In the genomic region with DNA sequence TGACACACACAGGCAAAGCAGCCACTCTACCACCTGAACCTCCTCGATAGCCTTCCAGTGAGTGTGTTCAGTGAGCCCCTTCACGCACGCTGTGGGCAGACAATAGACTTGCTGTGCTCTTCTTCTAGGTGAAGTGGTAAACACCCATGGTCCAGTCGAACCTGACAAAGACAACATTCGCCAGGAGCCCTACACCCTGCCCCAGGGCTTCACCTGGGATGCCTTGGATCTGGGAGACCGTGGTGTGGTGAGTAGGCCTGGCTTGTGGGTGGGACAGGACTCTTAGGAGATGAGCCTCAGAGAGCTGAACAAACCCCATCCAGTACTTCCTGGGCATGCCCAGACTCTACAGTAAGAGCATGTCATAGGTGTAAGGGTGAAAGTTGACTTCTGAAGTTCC, we compare ENCODE assay signal across 15 mouse cellular contexts. TPM values are rescaled to one million over a fixed set of nuclear protein-coding genes. Genes with fewer than 3 reads are reported as not detected.
DNase-seq lines count a peak whose midpoint lies in the region; ATAC-seq and TF ChIP-seq lines count a peak whose summit lies in the region.
"Had no signal": no experiment of that assay in that cellular context is flagged by ENCODE, and none has a peak within 500 bp of the region (broad histone marks: within the 10 kb centered on the region; RNA-seq: fewer than 3 reads in every experiment).

No protein-coding gene starts in this region.

- 82% methylated on average over 6 of the region's 6 CpGs for WGBS in heart, embryonic 15.5 days
- 93% methylated on average over 6 of the region's 6 CpGs for WGBS in midbrain, embryonic 11.5 days

- peak overlapping the region; percentile 9; the same call in 1 of the 2 replicates for H3K9ac ChIP-seq in heart, embryonic 15.5 days
- no peak overlapping the region for H3K9ac ChIP-seq in ES-E14 (ENCODE audit: insufficient read depth, low read depth, low read length, poor library complexity, severe bottlenecking)
- no peak overlapping the region for H3K9ac ChIP-seq in midbrain, embryonic 11.5 days (ENCODE audit: low read length)
- H3K9ac ChIP-seq: hindbrain, embryonic 13.5 days; intestine, embryonic 15.5 days; midbrain, embryonic 15.5 days; stomach, embryonic 15.5 days had no signal

- peaks cover 26% of the 10 kb centered on the region for H3K4me1 ChIP-seq in heart, embryonic 15.5 days (replicated peaks)
- H3K4me1 ChIP-seq in ES-E14 (ENCODE audit: control insufficient read depth in 2 of 2, insufficient read depth in 2 of 2, low read length in 2 of 2, poor library complexity in 1 of 2) = no peaks in the 10 kb centered on the region; a peak in 1 of 4 replicates
- no peaks in the 10 kb centered on the region for H3K4me1 ChIP-seq in midbrain, embryonic 11.5 days (ENCODE audit: control insufficient read depth, insufficient read depth, low read length)
- H3K4me1 ChIP-seq: embryonic facial prominence, embryonic 13.5 days; hindbrain, embryonic 13.5 days; midbrain, embryonic 15.5 days; stomach, embryonic 15.5 days had no signal

- H3K4me2 ChIP-seq in heart, embryonic 15.5 days = no peak overlapping the region
- peak overlapping the region; percentile 67 for H3K4me2 ChIP-seq in myocyte (ENCODE audit: low read depth)
- no peak overlapping the region for H3K4me2 ChIP-seq in midbrain, embryonic 11.5 days
- H3K4me2 ChIP-seq: embryonic facial prominence, embryonic 13.5 days; hindbrain, embryonic 13.5 days; intestine, embryonic 15.5 days; midbrain, embryonic 15.5 days; stomach, embryonic 15.5 days had no signal

- TF ChIP-seq CTCF in gastrocnemius, adult 2 months (IDR thresholded peaks at IDR 0.05) = no peak

- H3K36me3 ChIP-seq in heart, embryonic 15.5 days = peaks cover 38% of the 10 kb centered on the region
- peaks cover 46% of the 10 kb centered on the region for H3K36me3 ChIP-seq in ES-E14 (ENCODE audit: control insufficient read depth, insufficient read depth, low read length, poor library complexity, severe bottlenecking)
- peaks cover 24% of the 10 kb centered on the region for H3K36me3 ChIP-seq in myocyte (ENCODE audit: control insufficient read depth, insufficient read depth)
- H3K36me3 ChIP-seq in midbrain, embryonic 11.5 days (ENCODE audit: control insufficient read depth, insufficient read depth, low read length) = peaks cover 11% of the 10 kb centered on the region

- H3K4me3 ChIP-seq in gastrocnemius, adult 2 months = peak overlapping the region; percentile 40
- no peak overlapping the region for H3K4me3 ChIP-seq in heart, embryonic 15.5 days
- H3K4me3 ChIP-seq in ES-E14 (ENCODE audit: insufficient read depth in 1 of 2, low read depth in 1 of 2, low read length in 2 of 2, poor library complexity in 1 of 2, severe bottlenecking in 1 of 2) (no peak overlapping the region), myocyte (no peak overlapping the region)
- H3K4me3 ChIP-seq in midbrain, embryonic 11.5 days (ENCODE audit: low read depth, low read length) = no peak overlapping the region
- H3K4me3 ChIP-seq: embryonic facial prominence, embryonic 13.5 days; hindbrain, embryonic 13.5 days; intestine, embryonic 15.5 days; midbrain, embryonic 15.5 days; stomach, embryonic 15.5 days had no signal

- no peaks in the 10 kb centered on the region for H3K27me3 ChIP-seq in heart, embryonic 15.5 days
- H3K27me3 ChIP-seq in myocyte (ENCODE audit: control insufficient read depth, insufficient read depth, insufficient read length) = no peaks in the 10 kb centered on the region
- H3K27me3 ChIP-seq in midbrain, embryonic 11.5 days (ENCODE audit: control insufficient read depth, insufficient read depth, low read length) = no peaks in the 10 kb centered on the region
- H3K27me3 ChIP-seq: embryonic facial prominence, embryonic 13.5 days; hindbrain, embryonic 13.5 days; intestine, embryonic 15.5 days; midbrain, embryonic 15.5 days; stomach, embryonic 15.5 days had no signal

- intact Hi-C loops in gastrocnemius, adult 2 months (cut with DNase I) = loop anchor here (5.0 kb wide), 1 partner anchor 150 kb away; the partner anchor contains the start of gene Gfap
- intact Hi-C loops in gastrocnemius, postnatal 14 days (cut with DNase I; ENCODE audit: low total_unique reads) = loop anchor here (10.0 kb wide), 1 partner anchor 147 kb away; the partner anchor contains the start of gene Gfap

- no peak overlapping the region for H3ac ChIP-seq in myocyte (ENCODE audit: control insufficient read depth, insufficient read length)

- ATAC-seq in heart, embryonic 15.5 days (replicated peaks; ENCODE audit: insufficient number of reproducible peaks, insufficient read depth, low FRiP score, low read depth) = no peak
- no peak for ATAC-seq in midbrain, embryonic 11.5 days (ENCODE audit: low FRiP score)
- ATAC-seq: midbrain, embryonic 15.5 days had no signal

- DNase-seq in gastrocnemius, adult 2 months = peak; percentile 20
- DNase-seq in gastrocnemius, postnatal 14 days = no peak
- DNase-seq in heart, adult 9 months (ENCODE audit: low spot score in 2 of 2) = no peak
- no peak for DNase-seq in ES-E14 (ENCODE audit: low read depth, low spot score)
- no peak for DNase-seq in midbrain, embryonic 11.5 days (ENCODE audit: low spot score, missing footprints)
- no peak for DNase-seq in kidney, postnatal 36 days
- DNase-seq: left cerebral cortex, postnatal 4 days; spleen, adult 18-20 months had no signal

- H3K79me2 ChIP-seq in myocyte (ENCODE audit: control insufficient read depth, insufficient read depth) = peaks cover 10% of the 10 kb centered on the region

- no peaks in the 10 kb centered on the region for H3K9me3 ChIP-seq in heart, embryonic 15.5 days (replicated peaks)
- no peaks in the 10 kb centered on the region for H3K9me3 ChIP-seq in ES-E14 (ENCODE audit: control insufficient read depth, insufficient read depth, low read depth, low read length)
- H3K9me3 ChIP-seq in midbrain, embryonic 11.5 days (ENCODE audit: control insufficient read depth, low read length) = no peaks in the 10 kb centered on the region
- H3K9me3 ChIP-seq: embryonic facial prominence, embryonic 13.5 days; hindbrain, embryonic 13.5 days; intestine, embryonic 15.5 days; midbrain, embryonic 15.5 days; stomach, embryonic 15.5 days had no signal

- peak overlapping the region; percentile 93 for H3K27ac ChIP-seq in gastrocnemius, adult 2 months
- H3K27ac ChIP-seq in heart, embryonic 15.5 days = peak overlapping the region; percentile 88
- peak overlapping the region; percentile 6; the same call in 1 of the 2 replicates for H3K27ac ChIP-seq in ES-E14 (ENCODE audit: insufficient read depth, low read depth, low read length, poor library complexity, severe bottlenecking)
- no peak overlapping the region for H3K27ac ChIP-seq in midbrain, embryonic 11.5 days (ENCODE audit: low read depth, low read length)
- H3K27ac ChIP-seq: embryonic facial prominence, embryonic 13.5 days; hindbrain, embryonic 13.5 days; midbrain, embryonic 15.5 days; stomach, embryonic 15.5 days had no signal

- in situ Hi-C loops in ES-E14 (cut with MboI; ENCODE audit: low sequenced_read_pairs in 2 of 2, unreplicated experiment in 2 of 2) = no loop called here

- TF ChIP-seq POLR2A in myocyte (IDR thresholded peaks at IDR 0.05; ENCODE audit: insufficient read length, low read depth) = no peak

TF ChIP-seq in ES-E14, 5 proteins besides CTCF, POLR2A, EP300 and RAD21:
- TF ChIP-seq ZNF384 (IDR thresholded peaks at IDR 0.05; ENCODE audit: low read depth, low read length) (no peak), MAFK (IDR thresholded peaks at IDR 0.05; ENCODE audit: insufficient read depth, low read depth, low read length) (no peak), CHD2 (IDR thresholded peaks at IDR 0.05; ENCODE audit: low read depth, low read length) (no peak), ZC3H11A (IDR thresholded peaks at IDR 0.05; ENCODE audit: borderline replicate concordance, low read depth, low read length) (no peak), HCFC1 (IDR thresholded peaks at IDR 0.05; ENCODE audit: borderline replicate concordance, insufficient read depth, low read length) (no peak)

TF ChIP-seq in myocyte, 11 proteins besides CTCF, POLR2A, EP300 and RAD21:
- no peak for TF ChIP-seq SRF (IDR thresholded peaks at IDR 0.05; ENCODE audit: control insufficient read depth, insufficient read length, low read depth)
- TF ChIP-seq MYOD1 (IDR thresholded peaks at IDR 0.05; ENCODE audit: control insufficient read depth in 1 of 3, insufficient read length in 2 of 3, low read depth in 2 of 3) = no peak
- TF ChIP-seq REST (IDR thresholded peaks at IDR 0.05; ENCODE audit: insufficient read depth, insufficient read length) = no peak
TF ChIP-seq in myocyte: peak in this region for 0.

RNA-seq across cellular contexts. Expression of gene Dcakd, which starts 23.9 kb away (rescaled TPM):
- 10 to 100 TPM; 12.4 to 25.8 TPM for total RNA-seq in gastrocnemius, adult 2 months (2021)
- 10 to 100 TPM; 22.8 to 30.0 TPM for total RNA-seq in gastrocnemius, postnatal 14 days (2021)
- polyA plus RNA-seq in heart, embryonic 15.5 days (2015; fragmentation: Nextera tagmentation; extraction: Ambion mirVana) = 64.8 and 89.4 TPM in 2 replicates
- 32.1 and 43.7 TPM in 2 replicates for total RNA-seq in ES-E14 (2012; rRNA removed)
- 199 TPM for polyA plus RNA-seq in myocyte (2012; fragmentation: generic; extraction: Trizol)
- 238 and 259 TPM in 2 replicates for polyA plus RNA-seq in midbrain, embryonic 11.5 days (2014; fragmentation: Nextera tagmentation; extraction: Ambion mirVana)

RNA-seq across cellular contexts. Expression of gene Nmt1, which starts 24.1 kb away (rescaled TPM):
- 10 to 100 TPM; 43.8 to 51.9 TPM for total RNA-seq in gastrocnemius, adult 2 months (2021)
- 10 to 100 TPM; 42.8 to 44.0 TPM for total RNA-seq in gastrocnemius, postnatal 14 days (2021)
- 39.1 and 47.8 TPM in 2 replicates for polyA plus RNA-seq in heart, embryonic 15.5 days (2015; fragmentation: Nextera tagmentation; extraction: Ambion mirVana)
- total RNA-seq in ES-E14 (2012; rRNA removed) = 57.1 and 61.0 TPM in 2 replicates
- polyA plus RNA-seq in myocyte (2012; fragmentation: generic; extraction: Trizol) = 77.1 TPM
- polyA plus RNA-seq in midbrain, embryonic 11.5 days (2014; fragmentation: Nextera tagmentation; extraction: Ambion mirVana) = 45.6 and 51.3 TPM in 2 replicates

RNA-seq across cellular contexts. Expression of gene Plcd3, which starts 49.4 kb away (rescaled TPM):
- total RNA-seq in gastrocnemius, adult 2 months (2021) = 1 to 10 TPM; 4.6 to 5.9 TPM
- 1 to 10 TPM; 4.5 TPM for total RNA-seq in gastrocnemius, postnatal 14 days (2021)
- polyA plus RNA-seq in heart, embryonic 15.5 days (2015; fragmentation: Nextera tagmentation; extraction: Ambion mirVana) = 11.0 and 11.8 TPM in 2 replicates
- total RNA-seq in ES-E14 (2012; rRNA removed) = 8.0 and 13.2 TPM in 2 replicates
- 20.6 TPM for polyA plus RNA-seq in myocyte (2012; fragmentation: generic; extraction: Trizol)
- polyA plus RNA-seq in midbrain, embryonic 11.5 days (2014; fragmentation: Nextera tagmentation; extraction: Ambion mirVana) = 0.63 and 0.86 TPM in 2 replicates

RNA-seq across cellular contexts. Expression of gene Acbd4, which starts 49.4 kb away (rescaled TPM):
- total RNA-seq in gastrocnemius, adult 2 months (2021) = 10 to 100 TPM; 24.2 to 28.6 TPM
- 10 to 100 TPM; 30.0 to 35.7 TPM for total RNA-seq in gastrocnemius, postnatal 14 days (2021)
- polyA plus RNA-seq in heart, embryonic 15.5 days (2015; fragmentation: Nextera tagmentation; extraction: Ambion mirVana) = 18.5 and 23.7 TPM in 2 replicates
- 14.0 and 19.7 TPM in 2 replicates for total RNA-seq in ES-E14 (2012; rRNA removed)
- 55.2 TPM for polyA plus RNA-seq in myocyte (2012; fragmentation: generic; extraction: Trizol)
- 8.2 and 10.5 TPM in 2 replicates for polyA plus RNA-seq in midbrain, embryonic 11.5 days (2014; fragmentation: Nextera tagmentation; extraction: Ambion mirVana)
